Mouse (Mus musculus) hematopoietic stem cell, adult 5-6 weeks (primary cell): ENCODE results near the gene Serinc5. TPM values are rescaled to one million over a fixed set of nuclear protein-coding genes. Genes with fewer than 3 reads are reported as not detected.
"Not testable (repeated sequence)": the region's sequence is repeated elsewhere in the genome, so short reads cannot be mapped to it uniquely, and the experiment has no call there.

Experiments
- ATAC-seq, 2 experiments: fragments of 125-278 bp in 1 of 2; replicated peaks in 1 of 2; 2 replicates each; pipeline ENCODE4 v1.8.0; 2016 to 2017; ENCODE audit warnings: inconsistent platforms in 2 of 2, mild to moderate bottlenecking in 2 of 2, moderate number of reproducible peaks in 2 of 2, low read depth in 1 of 2, moderate TSS enrichment in 1 of 2; ENCODE audit not compliant: low FRiP score in 2 of 2, poor library complexity in 2 of 2, severe bottlenecking in 2 of 2, insufficient read depth in 1 of 2, low TSS enrichment in 1 of 2
- total RNA-seq: library from RNA; stranded (forward); fragments of 172-1452, 232-1000 nt; gene quantifications from 2 replicates; pipeline ENCODE4 v1.2.3, GENCODE M21; 2017

Serinc5 gene
- 9.2 and 14.4 TPM in 2 replicates for total RNA-seq

DNA sequence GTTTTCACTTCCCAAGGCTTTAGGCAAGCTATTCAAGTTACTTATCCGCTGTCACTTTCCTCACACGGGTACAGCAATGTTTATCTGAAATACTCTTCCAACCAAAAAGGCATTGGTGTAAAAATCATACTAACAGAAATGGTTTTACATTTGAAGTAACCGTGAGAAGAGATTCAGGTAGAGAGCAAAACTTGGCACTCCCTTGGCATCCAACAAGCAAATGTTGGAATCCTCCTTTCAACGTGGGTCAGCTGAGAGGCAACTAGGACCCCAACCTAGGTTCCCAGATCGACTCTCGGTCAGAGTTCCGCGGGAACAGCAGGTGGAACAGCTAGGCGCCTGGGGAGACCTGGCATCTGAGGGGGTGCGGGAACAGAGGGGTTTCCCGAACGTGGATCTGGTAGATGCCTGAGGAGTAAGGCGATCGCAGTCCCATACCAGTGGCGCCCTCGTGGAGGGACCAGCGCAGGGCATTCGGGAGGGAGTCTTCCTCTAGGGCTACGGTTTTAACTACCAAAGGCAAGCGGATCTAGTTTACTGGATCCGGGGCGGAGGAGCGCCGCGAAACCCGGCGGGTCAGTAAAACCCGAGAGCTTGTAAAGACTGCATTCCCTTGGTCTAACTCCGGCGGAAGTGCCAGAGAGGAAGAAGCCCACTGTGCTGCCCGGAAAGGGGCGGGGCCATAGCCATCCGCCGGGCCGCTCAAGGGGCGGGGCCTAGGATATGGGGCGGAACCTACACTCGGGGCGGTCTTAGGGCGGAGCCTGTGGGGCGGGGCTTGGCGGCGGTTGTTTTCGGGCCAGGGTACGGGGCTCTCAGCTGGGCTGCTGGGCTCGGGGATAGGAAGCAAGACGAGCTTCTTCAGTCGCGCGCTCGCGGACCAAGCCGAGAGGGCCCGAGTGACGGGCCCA is at the start of gene Serinc5:
Serinc5 (plus strand) TSS at position 781 of the 911 bp plus-strand sequence.
- peak; percentile 93 to 94 for ATAC-seq

DNA sequence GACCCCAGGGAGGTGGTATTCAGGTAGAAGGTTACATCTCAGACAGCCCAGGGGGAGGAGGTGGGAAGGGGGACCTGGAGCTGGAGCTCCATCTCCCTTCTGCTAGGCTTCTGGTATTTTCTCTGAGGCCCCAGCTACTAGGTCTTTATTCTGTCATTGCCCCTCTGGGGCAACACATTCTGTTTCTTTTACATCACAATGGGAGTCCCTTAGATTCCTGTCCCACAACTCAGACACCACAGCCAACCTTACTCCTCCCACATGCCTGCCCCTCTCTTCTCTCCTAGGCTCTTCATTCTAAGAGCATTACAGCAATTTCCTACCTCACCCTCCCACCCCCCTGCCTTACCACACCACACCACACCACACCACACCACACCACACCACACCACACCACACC is 34.8 kb upstream of the Serinc5 start, which contains the start of gene Spz1:
Spz1 (minus strand) TSS at position 101 of the 400 bp plus-strand sequence.
- peak; percentile 10 to 42; a peak in 1 of 4 replicates for ATAC-seq

DNA sequence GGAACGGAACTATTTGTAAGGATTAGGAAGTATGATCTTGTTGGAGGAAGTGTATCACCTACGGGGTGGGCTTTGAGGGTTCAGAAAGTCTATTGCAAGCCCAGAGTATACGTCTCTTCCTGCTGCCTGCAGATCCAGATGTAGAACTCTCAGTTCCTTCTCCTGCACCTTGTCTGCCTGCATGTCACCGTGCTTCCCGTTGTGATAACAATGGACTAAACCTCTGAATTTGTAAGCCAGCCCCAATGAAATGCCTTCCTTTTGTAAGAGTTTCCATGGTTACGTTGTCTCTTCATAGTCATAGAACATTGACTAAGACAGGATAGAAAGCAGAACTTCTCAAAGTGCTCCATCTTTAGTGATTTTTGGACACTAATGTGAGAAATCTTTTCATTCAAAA is 34.2 kb upstream of the Serinc5 start:
- ATAC-seq: peak; percentile 39 to 54; a peak in 2 of 4 replicates

DNA sequence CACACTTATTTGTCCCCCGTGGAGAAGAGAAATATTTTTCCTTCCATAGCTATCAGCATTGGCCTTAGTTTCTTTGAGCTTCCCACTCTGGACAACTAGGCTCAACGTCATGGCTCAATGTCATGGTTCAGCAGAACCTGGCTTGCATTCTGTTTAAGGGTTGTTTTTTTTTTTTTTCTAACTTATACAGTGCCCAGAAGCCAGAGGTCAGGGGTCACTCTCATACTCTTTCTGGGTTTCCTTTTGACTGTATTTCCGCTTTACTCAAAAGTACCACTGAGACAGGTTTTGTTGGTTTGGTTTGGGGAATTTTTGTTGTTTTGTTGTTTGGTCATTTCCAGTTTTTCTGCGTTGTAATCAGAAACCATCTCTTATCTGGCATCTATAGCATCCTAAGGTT is 32.7 kb upstream of the Serinc5 start:
- no peak for ATAC-seq

DNA sequence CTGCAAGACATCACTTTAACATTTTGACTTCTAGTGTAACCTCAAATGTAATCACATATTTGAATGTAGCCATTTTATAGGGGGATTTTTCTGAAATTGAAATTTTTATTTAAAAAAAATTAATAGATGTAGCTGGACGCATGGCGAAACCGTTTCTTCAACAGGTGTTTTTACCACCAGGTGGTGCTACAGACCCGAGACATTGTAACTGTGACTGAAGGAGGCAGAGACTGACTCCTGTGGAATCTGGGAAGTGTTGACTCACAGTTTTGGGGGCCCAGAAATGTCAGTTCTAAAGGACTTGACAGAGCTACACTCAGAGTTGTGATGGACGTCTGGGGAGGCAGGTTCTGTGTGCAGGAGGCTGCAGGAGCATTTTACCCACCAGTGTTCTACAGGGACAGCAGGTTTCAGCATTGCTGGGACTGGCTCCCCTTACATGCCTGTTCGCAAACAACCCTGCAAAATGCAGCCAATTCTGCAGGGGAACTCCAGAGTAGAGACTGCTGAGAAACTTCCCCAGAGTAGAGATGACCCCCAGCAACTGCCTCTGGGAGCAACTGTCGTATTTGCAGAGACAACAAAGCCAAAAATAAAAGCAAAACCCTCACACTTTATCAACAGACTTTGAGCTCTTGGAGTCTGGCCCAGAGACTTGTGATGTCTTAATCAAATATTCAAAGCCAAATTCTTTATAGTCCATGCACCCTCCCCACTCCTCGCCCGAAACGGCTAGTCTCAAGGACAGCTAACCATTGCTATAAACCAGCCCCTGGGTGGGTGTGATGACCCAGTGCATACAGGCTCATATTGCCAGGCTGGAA is 30.5 kb upstream of the Serinc5 start:
- ATAC-seq: peak; percentile 61 to 69; a peak in 2 of 4 replicates

DNA sequence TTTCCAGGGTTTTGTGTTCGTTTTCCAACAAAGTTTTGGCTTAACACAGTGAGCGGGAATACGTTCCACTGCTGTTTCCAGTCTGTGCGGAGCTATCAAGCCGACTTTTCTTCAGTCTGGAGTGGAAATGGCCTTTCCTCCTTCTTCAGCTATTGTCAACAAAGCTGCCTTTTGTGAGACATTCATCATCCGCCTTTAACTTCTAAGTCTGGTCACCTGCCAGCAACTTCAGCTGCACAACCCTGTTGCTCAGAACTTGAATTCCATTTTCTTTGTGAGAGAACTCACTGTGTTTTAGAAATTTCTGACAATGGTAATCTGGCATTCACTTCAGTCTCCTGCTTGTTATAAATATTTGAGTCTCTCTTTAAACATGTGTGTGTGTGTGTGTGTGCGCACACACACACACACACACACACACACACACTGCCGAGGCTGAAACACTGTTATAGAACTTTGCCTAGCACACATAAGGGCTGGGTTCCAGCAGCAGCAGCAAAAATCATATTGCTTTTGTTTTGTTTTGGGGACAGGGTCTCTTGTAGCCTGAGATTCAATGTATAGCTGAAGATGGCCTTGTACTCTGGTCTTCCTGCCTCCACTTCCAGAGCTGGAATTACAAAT is 26.7 kb upstream of the Serinc5 start:
- no peak for ATAC-seq

DNA sequence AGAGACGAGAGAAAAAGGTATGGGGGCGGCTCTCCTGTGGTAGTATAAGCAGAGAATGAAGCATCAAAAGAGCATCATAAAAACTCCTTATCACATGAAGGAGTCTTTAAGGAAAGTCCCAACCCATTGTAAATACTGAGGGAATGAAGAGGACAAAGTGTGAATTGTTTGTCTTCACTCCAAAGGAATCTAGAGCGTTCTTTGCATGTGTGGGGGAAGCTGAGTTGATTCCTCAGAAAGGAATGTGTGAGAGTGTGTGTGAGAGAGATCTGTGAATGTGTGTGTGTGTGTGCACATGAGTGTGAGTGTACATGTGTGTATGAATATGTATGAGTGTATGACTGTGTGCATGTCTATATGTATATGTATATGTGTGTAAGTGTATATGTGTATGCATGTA is 22.2 kb upstream of the Serinc5 start:
- no peak for ATAC-seq

DNA sequence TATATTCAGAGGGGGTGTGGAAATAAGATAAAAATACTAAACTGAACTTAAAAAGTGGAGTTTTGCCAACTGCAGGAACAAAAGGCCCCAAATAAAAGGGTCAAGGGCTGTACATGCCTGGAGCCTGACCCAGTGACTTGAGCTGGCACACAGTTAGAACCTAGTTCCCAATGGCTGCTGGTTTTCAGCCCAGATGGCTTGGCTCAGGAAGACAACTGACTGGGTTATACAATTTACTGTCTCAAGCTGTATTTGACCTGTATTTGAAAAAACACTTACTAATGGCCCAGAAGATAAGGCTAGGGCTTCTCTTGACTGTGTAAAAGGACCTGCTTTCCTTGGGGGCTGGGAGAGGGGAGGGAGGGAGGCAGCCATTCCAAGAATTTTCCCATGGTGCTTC is 21.6 kb upstream of the Serinc5 start:
- no peak for ATAC-seq

DNA sequence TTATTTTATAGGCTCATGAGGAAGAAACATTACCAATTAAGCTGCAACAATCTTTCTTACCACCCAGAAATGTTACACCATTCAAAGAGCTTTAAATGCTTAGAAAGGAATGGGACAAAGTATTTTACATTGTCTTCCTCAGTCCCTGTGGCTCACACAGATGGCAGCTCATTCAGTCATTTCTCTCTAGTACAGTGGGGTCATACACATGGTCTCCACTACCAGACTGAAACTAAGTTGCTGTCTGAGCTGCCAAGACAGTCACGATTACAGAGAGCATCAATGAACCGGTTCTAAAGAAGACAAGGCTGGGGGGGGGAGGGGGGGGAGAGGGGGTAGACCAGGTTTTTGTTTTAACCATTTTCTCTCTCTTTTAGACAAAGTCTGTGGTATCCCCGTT is 19.7 kb upstream of the Serinc5 start:
- ATAC-seq: no peak

DNA sequence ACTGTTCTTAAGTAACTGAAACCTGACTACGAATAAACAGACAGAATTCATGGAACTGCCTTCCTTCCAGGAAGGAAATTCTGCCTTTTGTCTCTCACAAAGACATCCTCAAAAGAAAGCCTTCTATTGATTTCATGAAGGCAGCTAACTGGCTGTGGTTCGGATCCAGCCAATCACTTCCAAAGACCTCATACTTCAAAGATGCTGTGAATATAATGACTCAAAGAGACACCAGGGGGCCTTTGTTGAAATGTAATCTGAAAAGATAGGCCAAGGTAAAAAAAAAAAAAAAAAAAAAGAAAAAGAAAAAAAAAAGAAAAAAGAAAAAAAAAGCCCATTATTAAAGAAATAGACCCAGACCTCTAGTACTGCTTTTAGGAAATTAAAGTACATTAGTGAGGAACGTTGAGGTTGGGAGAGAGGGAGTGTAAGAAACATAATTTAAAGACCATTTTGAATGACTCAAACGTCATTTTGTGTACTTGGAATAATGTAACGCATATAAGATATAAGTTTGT is 18.6 kb upstream of the Serinc5 start:
- ATAC-seq: no peak

DNA sequence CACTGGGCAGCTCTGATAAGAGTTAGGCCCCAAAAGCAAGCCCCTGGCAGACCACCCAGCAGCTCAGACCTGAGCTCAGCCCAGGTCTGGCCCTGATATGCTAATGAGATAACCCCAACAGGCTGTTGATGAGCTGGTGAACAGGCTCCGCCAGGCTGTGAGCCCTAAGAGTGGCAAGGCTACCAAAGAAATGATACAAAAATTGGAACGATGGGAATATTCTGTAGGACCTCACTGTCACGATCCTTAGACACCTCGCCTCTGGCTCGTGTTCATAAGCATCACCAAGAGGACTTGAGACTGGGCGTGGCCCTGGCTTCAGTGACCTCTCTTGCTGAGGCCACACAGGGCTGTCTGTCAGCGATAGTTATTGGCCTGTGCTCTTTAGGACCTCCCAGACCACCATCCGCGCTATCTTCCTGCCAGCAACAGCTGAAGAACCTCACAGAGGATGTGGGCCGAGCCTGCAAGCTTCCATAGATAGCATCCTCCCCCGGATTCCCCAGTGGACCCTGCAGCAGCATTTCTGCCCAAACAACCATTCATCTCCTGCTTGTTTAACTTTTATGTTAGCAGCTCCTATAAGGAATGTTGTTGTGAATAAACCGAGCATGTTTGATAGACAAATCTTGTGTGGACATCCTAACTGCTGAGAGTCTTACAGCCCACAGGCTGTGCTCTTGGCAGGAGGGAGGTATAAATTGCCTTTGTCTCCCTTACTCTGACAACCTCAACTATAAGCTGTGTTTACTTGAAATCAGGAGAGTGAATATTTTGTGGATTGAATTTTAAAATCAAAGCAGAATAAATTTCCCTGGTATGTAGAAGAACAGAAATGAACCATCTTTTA is 17.9 kb upstream of the Serinc5 start:
- ATAC-seq: peak in 1 of 2 experiments; percentile 71; a peak in 1 of 4 replicates

DNA sequence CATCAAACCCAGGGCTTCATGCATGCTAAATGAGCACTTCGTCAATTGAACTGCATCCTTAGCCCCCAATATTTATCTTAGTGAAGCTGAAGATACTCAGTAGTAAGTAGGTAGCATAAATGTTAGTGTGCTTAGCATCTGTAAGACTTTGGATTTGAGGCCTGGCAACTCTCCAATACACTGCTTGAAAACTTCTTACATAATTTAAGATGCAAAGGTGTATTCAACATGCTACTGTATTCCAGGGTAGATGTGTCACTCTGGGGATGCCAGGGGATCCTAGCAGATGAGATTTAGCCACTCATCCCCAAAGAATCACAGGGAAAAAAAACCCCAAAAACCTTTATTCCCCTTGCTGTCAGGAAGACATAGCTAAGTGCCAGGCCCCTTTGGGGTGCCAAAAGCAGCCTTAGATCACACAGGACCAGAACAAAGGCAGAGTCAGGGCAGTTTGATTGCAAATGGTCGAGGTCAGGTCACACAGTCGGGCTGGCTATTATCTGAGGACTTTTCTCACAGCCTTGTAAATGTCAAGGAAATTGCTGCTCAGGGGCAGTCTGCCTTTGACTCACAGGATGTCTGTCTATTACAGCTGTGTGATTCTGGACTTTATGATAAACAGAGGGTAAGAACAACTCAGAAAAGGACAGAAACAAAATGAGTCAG is 17.0 kb upstream of the Serinc5 start:
- ATAC-seq: no peak

DNA sequence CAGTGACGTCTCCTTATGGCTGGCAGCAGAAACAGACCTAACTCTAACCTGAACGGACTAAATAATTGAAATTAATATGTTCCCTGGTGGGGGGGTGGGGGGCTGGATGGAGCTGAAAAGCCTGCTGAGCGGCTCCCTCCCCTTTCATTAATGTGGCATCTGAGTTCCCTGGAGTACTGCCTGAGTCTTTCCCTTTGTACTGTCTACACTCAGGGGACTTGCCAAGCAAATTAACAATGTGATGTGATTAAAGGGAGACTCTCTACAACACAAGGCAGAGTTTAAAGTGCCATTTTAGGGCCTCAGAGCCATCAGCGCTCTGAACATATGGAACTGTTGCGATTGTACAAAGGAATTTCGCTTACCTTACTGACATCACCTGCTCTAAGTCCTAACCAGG is 16.4 kb upstream of the Serinc5 start:
- ATAC-seq: no peak

DNA sequence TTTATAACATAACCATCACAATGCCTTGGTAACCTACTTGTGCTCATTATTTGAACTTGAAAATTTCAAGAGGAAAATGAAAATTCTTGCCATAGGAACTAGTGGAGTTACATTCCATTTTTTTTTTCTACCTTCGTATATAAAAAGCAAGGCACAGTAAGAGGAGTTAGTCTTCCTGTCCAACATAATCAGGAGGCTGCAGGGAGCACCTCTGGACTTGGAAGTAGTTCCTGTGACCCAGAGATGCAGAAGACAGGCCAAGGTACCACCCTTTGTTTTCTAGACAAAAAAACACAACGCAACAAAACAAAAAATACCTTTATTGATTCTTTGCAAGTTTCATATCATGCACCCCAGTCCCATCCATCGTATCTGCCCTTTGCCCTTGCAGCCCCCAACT is 16.0 kb upstream of the Serinc5 start:
- no peak for ATAC-seq

DNA sequence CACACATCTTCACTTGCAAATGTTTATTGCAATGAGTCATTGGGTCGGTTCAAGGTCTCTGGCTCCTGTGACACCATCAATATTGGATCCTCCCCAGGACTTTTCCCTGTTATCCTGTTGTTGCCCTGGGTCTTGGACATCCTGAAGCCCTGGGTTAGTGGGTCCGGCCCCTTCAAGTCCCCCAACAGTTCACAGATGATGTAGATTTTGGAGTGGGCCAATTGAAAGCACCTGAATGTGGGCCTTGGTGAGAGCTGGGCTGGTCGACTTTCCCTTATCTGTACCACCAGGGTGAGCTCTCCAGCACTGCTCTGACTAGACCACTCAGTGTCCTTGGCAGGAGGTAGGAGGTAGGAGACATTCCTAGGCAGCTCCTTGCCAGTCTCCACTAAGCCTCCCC is 15.5 kb upstream of the Serinc5 start:
- ATAC-seq: no peak; a peak in 1 of 4 replicates

DNA sequence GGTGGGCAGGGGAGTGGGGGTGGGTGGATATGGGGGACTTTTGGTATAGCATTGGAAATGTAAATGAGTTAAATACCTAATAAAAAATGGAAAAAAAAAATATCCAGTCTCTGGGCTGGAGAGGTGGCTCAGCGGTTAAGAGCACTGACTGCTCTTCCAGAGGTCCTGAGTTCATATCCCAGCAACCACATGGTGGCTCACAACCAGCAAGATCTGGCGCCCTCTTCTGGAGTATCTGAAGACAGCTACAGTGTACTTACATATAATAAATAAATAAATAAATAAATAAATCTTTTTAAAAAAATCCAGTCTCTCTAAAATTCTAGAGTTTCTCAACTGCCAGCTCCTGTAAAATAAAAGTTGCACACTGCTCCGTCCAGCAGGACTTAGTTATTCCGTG is 5.6 kb upstream of the Serinc5 start:
- not testable (repeated sequence) for ATAC-seq
